Mouse (Mus musculus): Measurements from ENCODE around the gene Vinac1. TPM values are rescaled to one million over a fixed set of nuclear protein-coding genes. Genes with fewer than 3 reads are reported as not detected.
"Not testable (repeated sequence)": the region's sequence is repeated elsewhere in the genome, so short reads cannot be mapped to it uniquely, and the experiment has no call there.

Gene Vinac1
- total and polyA plus RNA-seq, 2 experiments from 2014 or later, result 0.24 to 1.4 TPM

- 47% methylated on average over 6 of the region's 6 CpGs for WGBS
- DNase-seq (no peak), ATAC-seq (no peak)
- no peak overlapping the region for H3K27ac ChIP-seq (ENCODE audit: low read depth, low read length)
- no peak overlapping the region for H3K9ac ChIP-seq
- no peak overlapping the region for H3K4me2 ChIP-seq (ENCODE audit: low read depth)
- no peak for TF ChIP-seq CTCF (IDR thresholded peaks at IDR 0.05; ENCODE audit: low read depth)
- H3K4me3 ChIP-seq (ENCODE audit: low read depth, low read length), result no peak overlapping the region
- peaks cover 5% of the 10 kb centered on the region; the same call in 1 of the 2 replicates for H3K27me3 ChIP-seq (ENCODE audit: insufficient read depth, low read length)
- 0 out of 2 replicates have a peak, but pooled peaks cover 5% of the 10 kb centered on the region for H3K4me1 ChIP-seq (ENCODE audit: insufficient read depth)
- no peaks in the 10 kb centered on the region for H3K36me3 ChIP-seq (ENCODE audit: insufficient read depth)
- H3K9me3 ChIP-seq (ENCODE audit: low read length), result no peaks in the 10 kb centered on the region
Measured at GRCm38 (mm10) chr2:129040567-129040966, 7.4 kb downstream of the Vinac1 start.

- DNase-seq (peak; percentile 37), ATAC-seq (peak; percentile 79)
- no peak for TF ChIP-seq CTCF (IDR thresholded peaks at IDR 0.05; ENCODE audit: low read depth)
- Histone ChIP-seq H3K36me3 (ENCODE audit: insufficient read depth) (no peaks in the 10 kb centered on the region), H3K27ac (ENCODE audit: low read depth, low read length) (no peak overlapping the region), H3K4me1 (ENCODE audit: insufficient read depth) (0 out of 2 replicates have a peak, but pooled peaks cover 5% of the 10 kb centered on the region), H3K9ac (peak overlapping the region; percentile 57), H3K27me3 (ENCODE audit: insufficient read depth, low read length) (peaks cover 5% of the 10 kb centered on the region; the same call in 1 of the 2 replicates), H3K9me3 (ENCODE audit: low read length) (no peaks in the 10 kb centered on the region), H3K4me3 (ENCODE audit: low read depth, low read length) (peak overlapping the region; percentile 42), H3K4me2 (ENCODE audit: low read depth) (peak overlapping the region; percentile 96)
- 3% methylated on average over 62 of the region's 62 CpGs for WGBS
Measured at GRCm38 (mm10) chr2:129038937-129039631, 8.9 kb downstream of the Vinac1 start.

- DNase-seq (no peak), ATAC-seq (peak; percentile 38)
- no peak for TF ChIP-seq CTCF (IDR thresholded peaks at IDR 0.05; ENCODE audit: low read depth)
- Histone ChIP-seq H3K4me1 (ENCODE audit: insufficient read depth) (0 out of 2 replicates have a peak, but pooled peaks cover 5% of the 10 kb centered on the region), H3K27me3 (ENCODE audit: insufficient read depth, low read length) (peaks cover 5% of the 10 kb centered on the region; the same call in 1 of the 2 replicates), H3K4me2 (ENCODE audit: low read depth) (peak overlapping the region; percentile 96), H3K9ac (peak overlapping the region; percentile 57), H3K27ac (ENCODE audit: low read depth, low read length) (no peak overlapping the region), H3K9me3 (ENCODE audit: low read length) (no peaks in the 10 kb centered on the region), H3K36me3 (ENCODE audit: insufficient read depth) (no peaks in the 10 kb centered on the region), H3K4me3 (ENCODE audit: low read depth, low read length) (peak overlapping the region; percentile 42)
- WGBS, result 26% methylated on average over 15 of the region's 15 CpGs
Measured at GRCm38 (mm10) chr2:129038426-129038936, 9.5 kb downstream of the Vinac1 start.

- DNase-seq (no peak), ATAC-seq (no peak)
- H3K4me3 ChIP-seq (ENCODE audit: low read depth, low read length), result no peak overlapping the region
- H3K9ac ChIP-seq, result no peak overlapping the region
- 82% methylated on average over 5 of the region's 5 CpGs for WGBS
- H3K4me2 ChIP-seq (ENCODE audit: low read depth), result no peak overlapping the region
- H3K36me3 ChIP-seq (ENCODE audit: insufficient read depth), result no peaks in the 10 kb centered on the region
- peaks cover 5% of the 10 kb centered on the region; the same call in 1 of the 2 replicates for H3K27me3 ChIP-seq (ENCODE audit: insufficient read depth, low read length)
- H3K9me3 ChIP-seq (ENCODE audit: low read length), result no peaks in the 10 kb centered on the region
- H3K27ac ChIP-seq (ENCODE audit: low read depth, low read length), result no peak overlapping the region
- H3K4me1 ChIP-seq (ENCODE audit: insufficient read depth), result 0 out of 2 replicates have a peak, but pooled peaks cover 5% of the 10 kb centered on the region
- TF ChIP-seq CTCF (IDR thresholded peaks at IDR 0.05; ENCODE audit: low read depth), result no peak
Measured at GRCm38 (mm10) chr2:129035381-129035780, 12.6 kb downstream of the Vinac1 start.

- H3K36me3 ChIP-seq (ENCODE audit: insufficient read depth), result no peaks in the 10 kb centered on the region
- no peak overlapping the region for H3K27ac ChIP-seq (ENCODE audit: low read depth, low read length)
- no peaks in the 10 kb centered on the region for H3K27me3 ChIP-seq (ENCODE audit: insufficient read depth, low read length)
- no peak for TF ChIP-seq CTCF (IDR thresholded peaks at IDR 0.05; ENCODE audit: low read depth)
- no peak overlapping the region for H3K4me2 ChIP-seq (ENCODE audit: low read depth)
- no peak overlapping the region for H3K9ac ChIP-seq
- ATAC-seq, result no peak
- no peaks in the 10 kb centered on the region for H3K4me1 ChIP-seq (ENCODE audit: insufficient read depth)
- no peak overlapping the region for H3K4me3 ChIP-seq (ENCODE audit: low read depth, low read length)
- no peak for DNase-seq
- no peaks in the 10 kb centered on the region for H3K9me3 ChIP-seq (ENCODE audit: low read length)
- WGBS, result 83% methylated on average over 9 of the region's 9 CpGs
Measured at GRCm38 (mm10) chr2:129024820-129025219, 23.2 kb downstream of the Vinac1 start.

GRCm38 (mm10) chr2:129020106-129020505 lies 27.9 kb downstream of the Vinac1 start:
- 88% methylated on average over 2 of the region's 2 CpGs for WGBS

GRCm38 (mm10) chr2:129008867-129009266 lies 39.1 kb downstream of the Vinac1 start:
- 0 out of 2 replicates have a peak, but pooled peaks have one; percentile 21 for TF ChIP-seq CTCF (IDR thresholded peaks at IDR 0.05; ENCODE audit: low read depth)
- WGBS, result 85% methylated on average over 2 of the region's 2 CpGs
- H3K36me3 ChIP-seq (ENCODE audit: insufficient read depth), result peaks cover 12% of the 10 kb centered on the region; the same call in 1 of the 2 replicates
- H3K27ac ChIP-seq (ENCODE audit: low read depth, low read length); H3K4me3 ChIP-seq (ENCODE audit: low read depth, low read length); H3K4me1 ChIP-seq (ENCODE audit: insufficient read depth); H3K9me3 ChIP-seq (ENCODE audit: low read length); ATAC-seq; H3K4me2 ChIP-seq (ENCODE audit: low read depth); H3K27me3 ChIP-seq (ENCODE audit: insufficient read depth, low read length); DNase-seq; H3K9ac ChIP-seq: not testable (repeated sequence)

More at GRCm38 (mm10) chr2:129020106-129020505, 27.9 kb downstream of the Vinac1 start:
- H3K9ac ChIP-seq, result no peak overlapping the region
- DNase-seq (no peak), ATAC-seq (no peak)
- no peak overlapping the region for H3K4me2 ChIP-seq (ENCODE audit: low read depth)
- H3K4me1 ChIP-seq (ENCODE audit: insufficient read depth), result no peaks in the 10 kb centered on the region
- H3K36me3 ChIP-seq (ENCODE audit: insufficient read depth), result peaks cover 9% of the 10 kb centered on the region
- H3K27me3 ChIP-seq (ENCODE audit: insufficient read depth, low read length), result no peaks in the 10 kb centered on the region
- H3K4me3 ChIP-seq (ENCODE audit: low read depth, low read length), result no peak overlapping the region
- no peak overlapping the region for H3K27ac ChIP-seq (ENCODE audit: low read depth, low read length)
- no peaks in the 10 kb centered on the region for H3K9me3 ChIP-seq (ENCODE audit: low read length)
- no peak for TF ChIP-seq CTCF (IDR thresholded peaks at IDR 0.05; ENCODE audit: low read depth)

All from forebrain, postnatal 0 days (tissue).